Mouse (Mus musculus) limb, embryonic 15.5 days (tissue): ENCODE data around the gene Lrrtm4. TPM values are rescaled to one million over a fixed set of nuclear protein-coding genes. Genes with fewer than 3 reads are reported as not detected.

Experiments
- ATAC-seq: fragments of 200-750 bp; cut with Nextera tagmentation; 2 replicates; pipeline ENCODE4 v1.8.0; 2017; ENCODE audit warnings: low read depth, moderate TSS enrichment; ENCODE audit not compliant: insufficient number of reproducible peaks, low FRiP score, low TSS enrichment
- H3K27ac ChIP-seq: fragments of 300-500 bp; sonication (generic); 2 replicates; pipeline ENCODE4 v1.5.1; 2015; ENCODE audit warnings: moderate library complexity, mild to moderate bottlenecking, inconsistent platforms
- H3K27me3 ChIP-seq: fragments of 300-500 bp; sonication (generic); 2 replicates; pipeline ENCODE4 v1.6.1; 2015; ENCODE audit warnings: inconsistent platforms
- H3K36me3 ChIP-seq: fragments of 300-500 bp; sonication (generic); 2 replicates; pipeline ENCODE4 v1.6.1; 2015; ENCODE audit warnings: inconsistent platforms
- H3K4me1 ChIP-seq: fragments of 300-500 bp; sonication (generic); 2 replicates; pipeline ENCODE4 v1.6.1; 2015; ENCODE audit warnings: inconsistent platforms
- H3K4me2 ChIP-seq: fragments of 300-500 bp; sonication (generic); 2 replicates; pipeline ENCODE4 v1.6.1; 2015; ENCODE audit warnings: mild to moderate bottlenecking, inconsistent platforms
- H3K4me3 ChIP-seq: fragments of 300-500 bp; sonication (generic); 2 replicates; pipeline ENCODE4 v1.5.1; 2015; ENCODE audit warnings: mild to moderate bottlenecking, inconsistent platforms
- H3K9ac ChIP-seq: fragments of 300-500 bp; sonication (generic); 2 replicates; pipeline ENCODE4 v1.6.1; 2015; ENCODE audit warnings: inconsistent platforms
- H3K9me3 ChIP-seq: fragments of 300-500 bp; sonication (generic); 2 replicates; pipeline ENCODE4 v1.6.1; 2016; ENCODE audit warnings: inconsistent platforms
- WGBS: fragments of 180-500 bp; shearing (Covaris S2); methylation state at CpG from one replicate; pipeline ENCODE4 v1.1.7; 2015; 5-methylcytosine and 5-hydroxymethylcytosine counted together
- polyA plus RNA-seq: library from polyadenylated mRNA; unstranded; fragments of >200 nt; fragmentation: Nextera tagmentation; extraction: Ambion mirVana; gene quantifications from 2 replicates; pipeline ENCODE4 v1.2.1, GENCODE M21; 2015

Gene Lrrtm4
- polyA plus RNA-seq, 1 experiment from 2014 or later = 4.4 TPM

- H3K4me1 ChIP-seq = no peaks in the 10 kb centered on the region
- no peak overlapping the region for H3K9ac ChIP-seq
- no peaks in the 10 kb centered on the region for H3K9me3 ChIP-seq
- no peaks in the 10 kb centered on the region for H3K36me3 ChIP-seq
- no peak for ATAC-seq
- H3K27me3 ChIP-seq = no peaks in the 10 kb centered on the region
- WGBS = 55% methylated on average over 1 of the region's 1 CpGs
- no peak overlapping the region for H3K4me3 ChIP-seq
- H3K27ac ChIP-seq = no peak overlapping the region
- no peak overlapping the region for H3K4me2 ChIP-seq
Observed at GRCm38 (mm10) chr6:80352307-80352706, 333.6 kb downstream of the Lrrtm4 start.

GRCm38 (mm10) chr6:80357092-80357491 is 338.4 kb downstream of the Lrrtm4 start:
- Histone ChIP-seq H3K27me3 (no peaks in the 10 kb centered on the region), H3K27ac (no peak overlapping the region), H3K4me1 (no peaks in the 10 kb centered on the region), H3K36me3 (no peaks in the 10 kb centered on the region), H3K4me2 (no peak overlapping the region), H3K9me3 (no peaks in the 10 kb centered on the region), H3K9ac (no peak overlapping the region), H3K4me3 (no peak overlapping the region)
- 76% methylated on average over 1 of the region's 1 CpGs for WGBS
- ATAC-seq = no peak

GRCm38 (mm10) chr6:80363593-80363992 is 344.9 kb downstream of the Lrrtm4 start:
- H3K4me1 ChIP-seq = no peaks in the 10 kb centered on the region
- H3K4me2 ChIP-seq = no peak overlapping the region
- H3K9me3 ChIP-seq = no peaks in the 10 kb centered on the region
- no peak overlapping the region for H3K9ac ChIP-seq
- H3K4me3 ChIP-seq = no peak overlapping the region
- no peak overlapping the region for H3K27ac ChIP-seq
- H3K27me3 ChIP-seq = no peaks in the 10 kb centered on the region
- ATAC-seq = no peak
- H3K36me3 ChIP-seq = no peaks in the 10 kb centered on the region

- Histone ChIP-seq H3K9me3 (no peaks in the 10 kb centered on the region), H3K27me3 (no peaks in the 10 kb centered on the region), H3K4me3 (no peak overlapping the region), H3K4me1 (no peaks in the 10 kb centered on the region), H3K9ac (no peak overlapping the region), H3K4me2 (no peak overlapping the region), H3K36me3 (no peaks in the 10 kb centered on the region), H3K27ac (no peak overlapping the region)
- ATAC-seq = no peak
- WGBS = 74% methylated on average over 4 of the region's 4 CpGs
Observed at GRCm38 (mm10) chr6:80366532-80366931, 347.9 kb downstream of the Lrrtm4 start.

GRCm38 (mm10) chr6:80389571-80389970 is 370.9 kb downstream of the Lrrtm4 start:
- WGBS = 70% methylated on average over 4 of the region's 4 CpGs

GRCm38 (mm10) chr6:80406757-80407156 is 388.1 kb downstream of the Lrrtm4 start:
- H3K4me2 ChIP-seq = no peak overlapping the region
- H3K27ac ChIP-seq = no peak overlapping the region
- WGBS = 85% methylated on average over 1 of the region's 1 CpGs
- no peak overlapping the region for H3K9ac ChIP-seq
- no peak for ATAC-seq
- H3K36me3 ChIP-seq = no peaks in the 10 kb centered on the region
- no peaks in the 10 kb centered on the region for H3K4me1 ChIP-seq
- no peaks in the 10 kb centered on the region for H3K27me3 ChIP-seq
- no peaks in the 10 kb centered on the region for H3K9me3 ChIP-seq
- H3K4me3 ChIP-seq = no peak overlapping the region

More at GRCm38 (mm10) chr6:80389571-80389970, 370.9 kb downstream of the Lrrtm4 start:
- no peak for ATAC-seq
- H3K9ac ChIP-seq = no peak overlapping the region
- H3K27ac ChIP-seq = no peak overlapping the region
- H3K27me3 ChIP-seq = no peaks in the 10 kb centered on the region
- H3K4me3 ChIP-seq = no peak overlapping the region
- H3K36me3 ChIP-seq = no peaks in the 10 kb centered on the region
- H3K4me1 ChIP-seq = no peaks in the 10 kb centered on the region
- H3K9me3 ChIP-seq = no peaks in the 10 kb centered on the region
- no peak overlapping the region for H3K4me2 ChIP-seq

GRCm38 (mm10) chr6:80440135-80440534 is 421.5 kb downstream of the Lrrtm4 start:
- no peak for ATAC-seq
- no peaks in the 10 kb centered on the region for H3K36me3 ChIP-seq
- no peaks in the 10 kb centered on the region for H3K9me3 ChIP-seq
- no peak overlapping the region for H3K27ac ChIP-seq
- H3K9ac ChIP-seq = no peak overlapping the region
- no peaks in the 10 kb centered on the region for H3K27me3 ChIP-seq
- no peak overlapping the region for H3K4me3 ChIP-seq
- no peak overlapping the region for H3K4me2 ChIP-seq
- no peaks in the 10 kb centered on the region for H3K4me1 ChIP-seq

- Histone ChIP-seq H3K27me3 (no peaks in the 10 kb centered on the region), H3K36me3 (no peaks in the 10 kb centered on the region), H3K4me2 (no peak overlapping the region), H3K9me3 (no peaks in the 10 kb centered on the region), H3K27ac (no peak overlapping the region), H3K4me3 (no peak overlapping the region), H3K4me1 (no peaks in the 10 kb centered on the region), H3K9ac (no peak overlapping the region)
- WGBS = 60% methylated on average over 4 of the region's 4 CpGs
- ATAC-seq = no peak
Observed at GRCm38 (mm10) chr6:80470546-80470945, 451.9 kb downstream of the Lrrtm4 start.

- Histone ChIP-seq H3K4me1 (no peaks in the 10 kb centered on the region), H3K9ac (no peak overlapping the region)
- 82% methylated on average over 3 of the region's 3 CpGs for WGBS
Observed at GRCm38 (mm10) chr6:80476153-80476552, 457.5 kb downstream of the Lrrtm4 start.

GRCm38 (mm10) chr6:80545017-80545416 is 526.3 kb downstream of the Lrrtm4 start:
- Histone ChIP-seq H3K27ac (no peak overlapping the region), H3K9me3 (no peaks in the 10 kb centered on the region), H3K4me3 (no peak overlapping the region), H3K36me3 (no peaks in the 10 kb centered on the region), H3K4me1 (no peaks in the 10 kb centered on the region), H3K27me3 (no peaks in the 10 kb centered on the region), H3K4me2 (no peak overlapping the region), H3K9ac (no peak overlapping the region)
- 11% methylated on average over 1 of the region's 1 CpGs for WGBS
- ATAC-seq = no peak

More at GRCm38 (mm10) chr6:80476153-80476552, 457.5 kb downstream of the Lrrtm4 start:
- H3K36me3 ChIP-seq = no peaks in the 10 kb centered on the region
- no peak overlapping the region for H3K4me3 ChIP-seq
- ATAC-seq = no peak
- no peak overlapping the region for H3K27ac ChIP-seq
- no peaks in the 10 kb centered on the region for H3K9me3 ChIP-seq
- no peak overlapping the region for H3K4me2 ChIP-seq
- no peaks in the 10 kb centered on the region for H3K27me3 ChIP-seq

GRCm38 (mm10) chr6:80549907-80550306 is 531.2 kb downstream of the Lrrtm4 start:
- Histone ChIP-seq H3K9ac (no peak overlapping the region), H3K4me1 (no peaks in the 10 kb centered on the region), H3K27me3 (no peaks in the 10 kb centered on the region), H3K27ac (no peak overlapping the region), H3K4me2 (no peak overlapping the region), H3K36me3 (no peaks in the 10 kb centered on the region), H3K4me3 (no peak overlapping the region), H3K9me3 (no peaks in the 10 kb centered on the region)
- no peak for ATAC-seq

- Histone ChIP-seq H3K4me1 (no peaks in the 10 kb centered on the region), H3K36me3 (no peaks in the 10 kb centered on the region), H3K4me2 (no peak overlapping the region), H3K4me3 (no peak overlapping the region), H3K27ac (no peak overlapping the region), H3K9ac (no peak overlapping the region), H3K27me3 (no peaks in the 10 kb centered on the region), H3K9me3 (no peaks in the 10 kb centered on the region)
- ATAC-seq = no peak
- 94% methylated on average over 2 of the region's 2 CpGs for WGBS
Observed at GRCm38 (mm10) chr6:80553398-80553797, 534.7 kb downstream of the Lrrtm4 start.

- Histone ChIP-seq H3K4me2 (no peak overlapping the region), H3K9me3 (no peaks in the 10 kb centered on the region), H3K9ac (no peak overlapping the region), H3K27me3 (no peaks in the 10 kb centered on the region), H3K27ac (no peak overlapping the region), H3K4me3 (no peak overlapping the region), H3K36me3 (no peaks in the 10 kb centered on the region), H3K4me1 (no peaks in the 10 kb centered on the region)
- ATAC-seq = no peak
Observed at GRCm38 (mm10) chr6:80554991-80555390, 536.3 kb downstream of the Lrrtm4 start.
